Mouse (Mus musculus): Measurements from ENCODE around the gene Cd63.

DNA sequence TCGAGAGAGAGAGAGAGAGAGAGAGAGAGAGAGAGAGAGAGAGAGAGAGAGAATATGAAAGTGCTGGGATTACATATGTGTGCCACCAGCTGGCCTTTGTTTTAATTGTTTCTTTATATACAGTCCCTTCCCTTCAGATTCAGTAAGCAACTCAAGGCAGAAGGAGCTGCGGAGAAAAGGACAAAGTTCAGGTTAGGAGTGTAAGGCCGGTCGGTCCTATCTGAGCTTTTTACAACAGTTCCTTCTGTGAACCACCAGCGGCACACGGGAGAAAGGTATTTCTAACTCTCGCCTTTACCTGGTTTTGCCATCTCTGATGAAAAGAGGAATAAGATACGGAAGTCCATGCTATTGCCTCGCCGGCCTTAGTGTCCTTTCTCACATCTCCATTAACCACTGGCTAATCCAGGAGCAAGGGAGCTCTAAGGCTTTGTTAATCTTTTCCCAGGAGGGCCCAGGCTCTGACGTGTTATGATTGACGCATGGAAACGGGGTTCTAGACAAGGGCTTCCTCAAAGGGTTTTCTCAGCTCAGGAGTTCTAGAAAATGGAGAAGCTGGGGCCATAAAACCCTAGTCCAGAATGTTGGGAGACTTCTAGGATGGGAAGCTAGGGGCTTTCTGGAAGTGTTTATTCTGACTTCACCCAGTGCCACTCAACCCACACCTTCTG is 8.1 kb downstream of the Cd63 start:
- TF ChIP-seq TCF12 (IDR thresholded peaks at IDR 0.05; ENCODE audit: low read depth, low read length) (no peak), POLR2A (IDR thresholded peaks at IDR 0.05; ENCODE audit: low read depth, low read length) (no peak), MAX (IDR thresholded peaks at IDR 0.05; ENCODE audit: low read length) (no peak), USF1 (IDR thresholded peaks at IDR 0.05; ENCODE audit: low read depth, low read length) (no peak), CTCF (conservative IDR thresholded peaks at IDR 0.05 in 1 of 2, IDR thresholded peaks at IDR 0.05 in 1 of 2; ENCODE audit: low read depth in 2 of 2, low read length in 2 of 2) (no peak), ZC3H11A (IDR thresholded peaks at IDR 0.05; ENCODE audit: low read depth, low read length) (no peak), RAD21 (IDR thresholded peaks at IDR 0.05; ENCODE audit: low read depth, low read length) (no peak), CHD2 (IDR thresholded peaks at IDR 0.05; ENCODE audit: low read length) (no peak), NRF1 (IDR thresholded peaks at IDR 0.05; ENCODE audit: low read depth, low read length) (no peak), MEF2A (IDR thresholded peaks at IDR 0.05; ENCODE audit: borderline replicate concordance, low read depth, low read length) (no peak)
